Mouse (Mus musculus) spleen, adult 12 weeks (tissue): ENCODE measurements around the gene Chst11.

Experiments used
- DNase-seq: peaks from one replicate; pipeline ENCODE4 v3.0.0; 2022; ENCODE audit warnings: low spot score

Chst11 gene

GRCm38 (mm10) chr10:83143049-83143448 lies 157.8 kb downstream of the Chst11 start:
- DNase-seq: no peak

DNA sequence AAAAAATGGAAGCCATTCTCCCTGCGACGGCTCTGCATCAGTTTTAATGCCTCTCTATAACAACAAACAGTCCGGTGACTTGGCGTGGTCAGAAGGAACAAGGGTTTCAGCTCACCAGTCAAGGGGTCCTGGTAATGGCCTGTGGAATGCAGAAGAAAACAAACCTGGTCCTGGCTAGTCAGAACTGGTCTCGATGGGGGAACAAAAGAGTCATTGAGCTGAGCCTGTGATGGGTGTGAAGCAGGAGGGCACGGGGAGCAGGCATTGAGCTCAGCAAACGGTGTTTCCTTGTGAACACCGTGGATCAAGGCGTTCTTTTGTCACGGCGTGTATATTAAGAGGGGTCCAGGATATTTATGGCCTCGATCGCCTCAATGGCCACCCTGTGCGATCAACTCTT lies 160.5 kb downstream of the Chst11 start:
- no peak for DNase-seq

GRCm38 (mm10) chr10:83149342-83150178 lies 164.3 kb downstream of the Chst11 start:
- DNase-seq: no peak

- no peak for DNase-seq
Measured at GRCm38 (mm10) chr10:83150587-83150986, 165.3 kb downstream of the Chst11 start.

GRCm38 (mm10) chr10:83151362-83151761 lies 166.1 kb downstream of the Chst11 start:
- no peak for DNase-seq

- no peak for DNase-seq
Measured at GRCm38 (mm10) chr10:83151896-83152685, 166.8 kb downstream of the Chst11 start.

DNA sequence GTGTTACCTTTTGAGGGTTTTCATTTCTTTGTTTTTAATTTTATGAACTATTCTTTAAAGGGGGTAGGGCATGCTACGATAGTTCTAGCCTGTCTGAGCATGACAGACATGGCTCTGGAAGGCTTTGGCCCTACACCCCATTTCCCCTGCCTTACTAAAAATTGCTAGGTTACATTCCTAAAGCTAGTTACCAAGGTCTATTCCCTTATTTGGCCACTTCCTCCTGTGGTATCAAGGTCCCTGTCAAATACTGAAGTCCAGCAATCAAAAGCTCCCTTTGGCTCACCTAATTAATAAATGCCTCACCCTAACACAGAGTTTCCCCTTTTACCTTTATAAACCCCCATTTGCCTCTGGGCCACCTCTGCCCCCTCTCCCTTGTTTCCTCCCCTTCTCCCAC lies 167.4 kb downstream of the Chst11 start:
- no peak for DNase-seq

DNA sequence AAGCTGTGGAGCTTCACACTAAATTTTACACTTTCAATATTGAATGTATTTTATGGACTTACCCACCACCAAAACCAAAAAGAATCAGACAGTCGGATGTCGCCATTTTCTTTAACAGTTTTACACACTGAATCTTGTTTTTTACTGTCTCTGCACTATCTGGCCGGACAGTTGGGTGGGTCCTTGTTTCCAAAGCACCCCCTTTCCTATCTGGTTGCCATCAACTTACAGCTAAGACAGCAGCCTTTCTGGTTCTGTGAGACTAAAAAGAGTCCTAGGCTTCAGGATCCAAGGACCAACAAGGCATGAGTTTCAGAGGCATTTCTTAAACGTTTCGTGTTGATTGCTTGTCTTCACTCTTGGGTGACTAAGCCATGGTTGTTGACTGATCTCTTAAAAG lies 168.1 kb downstream of the Chst11 start:
- DNase-seq: no peak

DNA sequence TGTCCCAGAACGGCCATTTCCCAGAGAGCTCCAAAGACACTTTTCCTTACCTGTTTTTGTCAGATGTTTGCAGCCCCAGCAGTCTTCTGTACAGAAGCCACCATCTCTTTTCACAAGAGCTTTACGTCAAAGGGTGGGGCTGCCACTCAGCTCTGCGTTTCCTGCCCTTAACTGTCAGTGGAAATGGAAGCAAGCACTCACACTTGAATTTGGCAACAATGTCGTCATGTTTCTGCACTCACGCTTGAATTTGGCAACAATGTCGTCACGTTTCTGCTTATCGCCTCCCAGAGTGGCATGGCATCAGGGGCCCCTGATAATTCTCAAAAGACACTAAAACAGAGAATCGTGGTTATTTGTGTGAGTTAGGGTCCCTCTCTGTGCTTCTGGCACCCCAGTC lies 168.6 kb downstream of the Chst11 start:
- peak; percentile 5 for DNase-seq

DNA sequence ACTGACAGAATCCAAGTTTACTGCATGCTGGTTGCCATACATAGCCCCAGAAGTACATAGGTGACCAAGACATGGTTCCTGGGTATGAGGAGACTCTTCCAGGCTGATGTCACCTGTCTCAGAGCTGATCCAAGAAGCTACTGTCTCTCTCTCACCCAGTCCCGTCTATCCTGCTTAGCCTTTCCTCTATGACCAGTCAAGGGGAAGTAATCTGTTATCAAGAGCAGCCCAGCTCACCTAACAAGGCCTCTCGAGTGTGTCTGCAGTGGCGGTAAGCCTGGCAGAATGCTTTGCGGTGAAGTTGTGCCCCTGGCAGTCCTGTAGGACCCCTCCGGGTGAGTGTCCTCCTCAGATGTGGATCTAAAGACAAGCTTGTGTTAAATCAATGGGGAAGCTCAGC lies 172.0 kb downstream of the Chst11 start:
- no peak for DNase-seq

- DNase-seq: no peak
Measured at GRCm38 (mm10) chr10:83158322-83158721, 173.0 kb downstream of the Chst11 start.

GRCm38 (mm10) chr10:83159229-83159628 lies 173.9 kb downstream of the Chst11 start:
- no peak for DNase-seq

- no peak for DNase-seq
Measured at GRCm38 (mm10) chr10:83161656-83162365, 176.5 kb downstream of the Chst11 start.

DNA sequence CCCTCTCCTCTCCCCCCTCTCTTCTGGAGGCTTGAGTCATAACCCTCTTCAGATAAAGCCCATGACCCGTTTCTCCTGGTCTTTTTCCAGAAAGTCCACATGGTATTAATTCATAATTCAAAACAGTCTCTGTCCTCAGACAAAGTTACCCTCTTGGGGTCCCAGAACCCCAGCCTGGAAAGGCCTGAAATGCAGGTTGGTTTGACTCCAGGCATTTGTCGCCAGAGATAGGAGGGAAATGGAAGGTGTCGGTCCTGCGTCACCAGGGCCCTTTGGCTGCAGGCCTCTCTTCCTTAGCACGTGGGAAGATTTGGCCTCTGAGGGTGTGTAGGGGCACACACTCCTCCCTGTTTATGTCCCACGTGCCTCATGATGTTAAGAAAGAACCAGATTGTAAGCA lies 178.6 kb downstream of the Chst11 start:
- no peak for DNase-seq

GRCm38 (mm10) chr10:83164901-83165435 lies 179.7 kb downstream of the Chst11 start:
- no peak for DNase-seq

GRCm38 (mm10) chr10:83165521-83166243 lies 180.4 kb downstream of the Chst11 start:
- DNase-seq: no peak

DNA sequence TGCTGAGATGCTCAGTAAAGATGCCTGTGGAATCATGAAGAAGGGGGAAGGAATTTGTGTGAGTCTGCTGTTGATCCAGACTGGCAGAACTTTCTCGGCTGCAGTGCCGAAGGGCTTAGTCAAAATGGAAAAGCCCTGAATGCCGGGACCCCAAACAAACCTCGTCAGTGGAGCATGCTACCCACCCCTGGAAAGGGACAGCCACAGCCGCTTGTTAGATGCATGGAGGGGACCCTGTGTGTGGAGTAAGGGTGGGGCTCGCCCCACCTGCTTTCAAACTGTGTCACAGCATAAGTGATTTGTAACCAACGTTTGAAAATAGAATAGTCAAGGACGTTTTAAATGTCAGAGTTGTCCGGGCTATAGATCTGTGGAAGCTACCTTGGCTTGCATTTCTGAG lies 181.0 kb downstream of the Chst11 start:
- no peak for DNase-seq

DNA sequence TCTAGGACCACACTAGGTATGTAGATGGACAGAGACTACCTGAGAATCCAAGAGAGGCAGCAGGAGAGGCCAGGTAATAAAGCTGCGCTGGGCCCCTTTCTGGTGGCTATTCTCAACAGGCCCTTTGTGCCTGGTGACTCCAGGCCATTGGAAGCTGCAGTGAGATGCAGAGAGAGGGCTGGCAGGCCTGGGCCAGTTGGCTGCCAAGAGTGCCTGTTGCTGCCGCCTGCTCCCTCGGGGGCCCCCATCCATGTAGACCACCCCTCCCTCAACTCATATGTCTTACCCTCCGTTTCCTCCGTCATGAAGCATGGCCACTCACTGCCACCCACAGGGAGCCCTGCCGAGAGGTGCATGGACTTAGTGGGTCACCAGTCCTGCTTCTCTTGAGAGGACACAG lies 182.2 kb downstream of the Chst11 start:
- no peak for DNase-seq

GRCm38 (mm10) chr10:83168303-83169056 lies 183.2 kb downstream of the Chst11 start:
- no peak for DNase-seq

DNA sequence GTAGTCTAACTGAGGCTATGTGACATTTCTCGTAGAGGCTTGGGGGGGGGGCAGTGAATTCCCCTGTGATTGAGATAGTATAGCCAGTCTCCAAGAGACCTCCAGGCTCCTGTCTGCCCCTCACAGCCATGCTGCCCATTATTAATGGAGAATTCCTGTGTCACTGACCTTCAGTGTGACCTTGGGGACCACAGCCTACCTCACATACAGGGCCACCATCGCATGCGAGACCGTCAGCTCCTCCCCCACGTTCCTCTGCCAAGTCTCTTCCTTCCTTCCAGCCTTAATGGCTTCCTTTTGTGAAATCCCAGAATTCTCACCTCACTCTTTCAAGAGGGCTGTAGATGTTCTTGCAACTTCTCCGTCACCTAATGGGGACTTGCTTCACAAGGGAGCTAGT lies 184.3 kb downstream of the Chst11 start:
- no peak for DNase-seq

DNA sequence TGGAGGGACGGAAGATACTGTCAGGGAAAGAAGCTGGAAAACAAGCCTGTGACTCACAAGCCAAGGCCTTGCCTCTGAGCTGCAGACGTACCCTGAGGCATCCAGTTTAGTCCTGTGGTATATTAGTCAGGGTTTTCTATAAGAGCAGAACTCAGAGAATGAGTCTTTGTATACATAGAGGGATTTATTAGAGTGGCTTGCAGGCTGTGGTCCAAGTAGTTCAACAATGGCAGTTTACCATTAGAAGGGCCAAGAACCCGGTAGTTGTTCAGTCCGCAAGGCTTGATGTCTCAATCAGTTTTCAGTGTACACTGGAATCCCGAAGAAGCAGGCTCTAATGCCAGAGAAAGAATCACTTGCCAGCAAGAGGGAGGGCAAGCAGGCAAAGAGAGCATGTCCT lies 192.9 kb downstream of the Chst11 start:
- DNase-seq: no peak
